Mouse (Mus musculus) right cerebral cortex, postnatal 25 days (tissue): ENCODE results near the gene Celf3.

Experiments
- DNase-seq: peaks from one replicate; pipeline ENCODE4 v3.0.0; 2022

The Celf3 gene

DNA sequence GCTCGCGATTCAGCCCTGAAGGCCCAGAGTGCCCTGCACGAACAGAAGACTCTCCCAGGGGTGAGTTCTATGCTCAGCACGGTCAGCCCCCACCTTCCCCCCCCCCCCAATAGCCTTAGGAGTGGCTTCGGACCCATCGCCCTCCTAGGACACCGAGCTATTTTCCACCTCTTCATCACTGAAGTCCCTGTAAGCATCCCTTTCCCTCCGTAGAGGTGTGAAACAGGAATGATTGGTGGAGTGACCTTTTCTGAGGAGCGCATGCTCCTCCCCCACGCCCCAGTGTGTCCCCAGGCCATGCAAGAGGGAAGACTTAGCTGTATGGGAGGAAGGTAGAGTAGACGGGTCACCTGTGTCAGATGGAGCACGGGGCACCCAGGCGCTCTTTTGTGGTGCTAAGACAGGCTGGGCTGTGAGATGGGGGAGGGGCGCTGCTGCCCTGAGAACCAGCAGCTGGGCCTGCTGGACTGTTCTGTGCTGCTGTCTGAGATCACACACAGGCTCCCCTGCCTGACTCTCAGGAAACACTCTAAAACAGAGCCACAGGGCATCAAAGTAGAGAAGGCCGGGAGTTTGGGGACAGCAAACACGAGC lies 2.3 kb downstream of the Celf3 start, which contains the start of gene Riiad1:
Gene Riiad1, minus strand, starts transcription at position 51 of the 594 bp plus-strand sequence.
- no peak for DNase-seq

DNA sequence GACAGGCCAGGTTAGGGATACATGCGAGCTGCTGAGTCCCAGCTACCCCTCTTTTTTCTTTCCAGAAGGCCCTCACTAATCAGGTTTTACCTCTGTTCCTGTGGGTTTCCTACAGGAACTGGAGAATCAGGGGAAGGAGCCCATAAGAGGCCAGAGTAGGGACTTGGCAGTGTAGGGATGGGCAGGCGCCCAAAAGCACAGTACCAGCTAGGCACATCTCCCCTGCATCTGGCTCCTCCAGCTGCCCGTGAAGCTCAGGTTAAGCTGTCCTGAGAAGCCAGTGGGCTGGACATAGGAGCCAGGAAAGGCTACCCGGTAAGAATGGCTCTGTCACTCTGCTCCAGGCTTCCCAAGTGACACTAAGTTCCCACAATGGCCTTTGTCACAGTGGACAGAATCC lies 3.3 kb downstream of the Celf3 start:
- no peak for DNase-seq

DNA sequence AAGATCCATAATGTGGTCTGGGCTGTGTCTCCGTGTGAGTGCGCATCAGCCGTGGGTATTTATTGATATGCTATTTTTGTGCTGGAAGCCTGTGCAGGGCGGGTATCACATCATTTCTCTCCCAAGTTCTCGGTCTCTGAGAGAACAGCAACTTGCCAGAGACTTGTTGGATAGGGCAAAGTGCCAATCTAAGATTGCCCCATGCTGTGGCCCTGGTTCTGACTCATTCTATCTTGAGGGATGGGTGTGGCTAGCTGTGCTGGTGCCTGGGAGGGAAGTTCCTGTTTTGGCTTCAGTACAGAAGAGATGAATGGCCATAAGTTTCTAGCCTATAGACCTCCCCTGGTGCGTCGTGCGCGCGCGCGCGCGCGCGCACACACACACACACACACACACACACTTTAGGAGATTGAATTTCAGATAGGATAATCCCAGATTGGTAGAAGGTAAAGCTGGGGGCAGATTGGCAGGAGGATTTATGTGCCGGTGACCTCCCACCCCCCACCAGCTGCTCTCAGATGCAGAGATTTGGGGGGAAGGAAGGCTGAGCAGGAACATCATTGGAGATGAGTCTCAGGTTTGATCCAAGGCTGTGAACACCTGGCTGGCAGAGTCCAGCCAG lies 4.8 kb downstream of the Celf3 start:
- no peak for DNase-seq

DNA sequence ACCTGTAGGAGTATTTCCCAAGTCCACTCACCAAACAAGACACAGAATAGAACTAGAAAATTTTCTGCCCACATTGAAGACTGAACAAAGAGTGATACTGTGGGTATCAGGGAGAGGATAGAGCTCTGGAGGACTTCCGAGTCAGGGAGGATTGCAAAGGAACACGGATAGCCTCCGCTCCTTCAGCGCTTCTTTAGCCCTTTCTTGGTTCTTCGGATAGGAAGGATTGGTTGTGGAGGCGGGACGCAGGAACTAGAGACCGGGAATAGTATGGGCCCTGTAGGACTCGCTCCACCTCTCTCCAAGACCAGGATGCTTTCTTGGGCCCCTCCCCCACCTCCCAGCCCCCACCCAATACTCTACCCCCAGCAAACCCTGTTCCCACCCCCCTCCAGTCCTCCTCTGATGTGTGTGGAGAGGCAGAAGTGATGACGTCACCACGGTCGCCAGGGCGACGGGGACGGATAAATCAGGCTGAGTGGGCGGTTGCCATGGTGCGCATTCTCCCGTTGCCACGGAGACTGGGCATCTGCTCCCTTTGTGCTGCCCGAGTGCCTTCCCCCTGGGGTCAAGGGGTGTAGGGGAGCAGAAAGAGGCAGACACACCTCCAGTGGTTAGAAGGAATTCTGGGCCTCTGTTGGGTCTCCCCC lies 5.8 kb downstream of the Celf3 start:
- DNase-seq: peak; percentile 96

DNA sequence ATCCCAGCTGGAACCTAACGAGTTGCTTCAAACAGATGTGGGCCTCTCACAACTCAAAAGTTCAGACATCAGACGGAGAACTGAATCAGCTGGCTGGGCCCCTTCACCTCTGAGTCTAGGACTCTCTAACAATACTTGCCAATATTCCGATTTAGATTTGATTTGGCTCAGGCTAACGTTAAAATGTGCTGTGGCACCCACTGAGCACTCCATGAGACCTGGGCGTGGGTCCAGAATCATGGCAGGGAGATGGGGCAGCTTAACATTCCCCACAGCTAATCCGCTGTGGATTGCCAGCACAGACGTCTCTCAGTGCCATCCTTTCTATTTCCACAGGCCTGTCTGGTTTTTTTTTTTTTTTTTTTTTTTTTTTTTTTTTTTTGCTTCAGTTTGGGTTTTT lies 7.8 kb downstream of the Celf3 start:
- no peak for DNase-seq

DNA sequence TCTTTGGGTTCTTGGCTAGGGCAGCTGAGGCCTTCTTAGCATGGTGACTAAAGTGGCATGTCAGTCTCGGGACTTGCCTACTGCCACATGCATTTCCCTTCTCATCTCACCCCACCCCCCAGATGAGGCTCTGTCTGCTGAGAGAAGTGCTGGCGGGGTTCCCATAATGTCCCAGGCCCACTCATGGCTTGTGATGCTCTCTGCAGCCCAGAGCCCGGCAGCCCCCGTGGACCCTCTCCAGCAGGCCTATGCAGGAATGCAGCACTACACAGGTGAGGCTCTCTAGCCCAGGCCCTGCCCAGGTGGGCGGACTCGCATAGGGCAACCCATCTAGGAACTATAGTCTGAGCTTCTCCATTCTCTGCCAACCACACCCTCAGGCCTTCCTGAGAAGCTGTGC lies 9.5 kb downstream of the Celf3 start:
- no peak for DNase-seq

DNA sequence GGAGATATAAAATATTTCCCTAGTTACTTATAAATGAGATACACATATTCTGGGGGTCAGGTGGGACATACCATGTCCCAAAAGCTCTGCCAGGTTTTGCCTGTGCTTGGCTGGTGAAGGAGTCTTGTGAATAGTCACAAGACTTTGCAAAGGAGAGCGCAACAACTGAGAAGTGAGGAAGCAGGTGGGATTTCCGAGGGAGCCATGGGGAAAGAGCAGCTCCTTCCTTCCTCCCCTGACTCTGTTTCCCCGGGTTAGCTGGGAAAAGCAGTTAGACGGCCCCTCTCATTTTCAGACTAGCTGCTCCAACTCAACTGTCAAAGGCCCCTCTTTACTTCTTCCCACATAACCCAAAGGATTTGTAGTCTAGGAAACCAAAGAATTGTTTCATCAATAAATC lies 19.1 kb downstream of the Celf3 start:
- no peak for DNase-seq

DNA sequence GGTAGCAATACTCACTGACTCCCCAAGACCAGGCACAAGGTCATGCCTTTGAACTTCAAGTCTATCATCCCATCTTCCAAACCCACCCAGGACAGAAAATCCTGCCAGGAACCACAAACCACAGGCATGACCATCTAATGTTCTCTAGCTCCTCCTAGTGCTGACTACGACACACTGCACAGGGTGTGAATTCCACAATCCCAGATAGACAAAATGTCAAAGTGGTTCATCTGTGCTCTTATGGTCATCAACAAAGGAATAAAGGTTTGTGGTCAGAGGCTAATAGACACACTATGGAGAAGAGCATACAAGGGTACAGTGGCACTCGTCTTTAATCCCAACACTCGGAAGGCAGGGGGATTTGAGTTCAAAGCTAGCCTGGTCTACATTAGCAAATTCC lies 24.1 kb downstream of the Celf3 start:
- no peak for DNase-seq

DNA sequence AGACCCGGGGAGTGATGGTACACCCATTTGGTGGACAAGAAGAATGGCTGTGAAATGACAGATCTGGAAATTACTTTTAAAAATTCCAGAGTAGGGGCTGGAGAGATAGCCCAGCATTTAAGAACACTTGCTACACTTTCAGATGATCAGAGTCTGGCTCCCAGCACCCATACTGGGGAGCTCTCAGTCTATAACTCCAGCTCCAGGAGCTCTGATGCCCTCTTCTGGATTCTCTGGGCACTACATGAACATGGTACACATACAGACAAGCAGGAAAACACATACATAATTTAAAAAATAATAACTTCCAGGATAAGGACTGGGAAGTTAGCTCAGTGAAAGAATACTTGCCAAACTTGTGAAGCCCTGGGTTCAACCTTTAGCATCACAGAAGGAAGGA lies 28.6 kb downstream of the Celf3 start:
- no peak for DNase-seq

DNA sequence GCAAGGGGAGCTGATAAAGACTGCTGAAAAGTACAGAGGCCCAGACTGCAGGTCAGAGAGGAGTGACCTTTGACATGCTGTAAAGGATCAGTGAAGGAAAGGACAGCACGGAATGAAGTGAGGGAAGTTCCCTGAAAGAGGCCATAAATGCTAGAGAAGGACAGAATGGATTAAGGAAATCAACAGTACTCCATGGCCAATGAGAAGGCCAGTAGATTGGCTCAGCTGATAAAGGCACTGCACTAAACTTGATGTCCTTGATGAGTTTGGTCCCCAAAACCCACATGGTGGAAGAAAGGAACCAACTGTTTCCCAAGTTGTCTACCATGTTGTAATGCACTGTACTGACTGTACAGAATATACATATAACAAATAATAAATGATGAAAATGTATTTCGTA lies 48.6 kb downstream of the Celf3 start:
- no peak for DNase-seq

DNA sequence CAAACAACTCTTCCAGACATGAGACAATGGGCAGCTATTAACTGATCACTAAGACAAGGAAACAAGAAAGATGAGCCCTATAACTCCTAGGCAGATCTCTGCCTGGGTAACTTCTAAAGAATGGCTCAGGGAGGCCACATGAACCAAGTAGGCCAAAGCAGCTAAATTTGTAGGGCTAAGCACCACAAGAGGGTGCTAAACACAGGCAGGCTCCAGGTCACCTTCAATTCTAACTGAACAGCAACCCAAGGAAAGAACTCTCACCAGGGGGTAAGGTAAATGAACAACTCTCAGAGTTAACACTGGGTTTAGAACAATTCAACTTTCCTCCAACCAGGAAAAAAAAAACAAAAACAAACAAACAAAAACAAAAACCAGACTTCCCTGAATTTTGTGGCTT lies 55.9 kb downstream of the Celf3 start:
- no peak for DNase-seq

DNA sequence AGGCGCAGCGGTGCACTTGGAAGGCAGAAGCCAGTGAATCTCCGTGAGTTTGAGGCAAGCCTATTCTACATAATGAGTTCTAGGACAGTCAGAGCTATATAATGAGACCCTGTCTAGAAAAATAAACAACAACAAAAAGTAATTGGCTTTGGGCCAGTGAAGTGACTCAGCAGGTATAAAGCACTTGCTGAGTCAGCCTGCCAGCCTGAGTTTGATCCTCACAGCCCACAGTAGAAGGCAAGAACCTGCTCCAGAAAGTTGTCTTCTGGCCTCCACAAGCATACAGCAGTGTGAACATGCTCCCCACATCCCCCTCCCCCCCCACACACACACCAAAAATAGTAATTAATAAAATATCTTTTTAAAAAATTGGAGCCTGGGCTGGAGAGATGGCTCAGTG lies 59.1 kb downstream of the Celf3 start:
- no peak for DNase-seq
